Mouse (Mus musculus) kidney, postnatal 10 days (tissue): ENCODE data around the gene E130308A19Rik.

Experiments used
- DNase-seq: peaks from one replicate; pipeline ENCODE4 v3.0.0; 2021; ENCODE audit warnings: mixed read lengths

The E130308A19Rik gene

DNA sequence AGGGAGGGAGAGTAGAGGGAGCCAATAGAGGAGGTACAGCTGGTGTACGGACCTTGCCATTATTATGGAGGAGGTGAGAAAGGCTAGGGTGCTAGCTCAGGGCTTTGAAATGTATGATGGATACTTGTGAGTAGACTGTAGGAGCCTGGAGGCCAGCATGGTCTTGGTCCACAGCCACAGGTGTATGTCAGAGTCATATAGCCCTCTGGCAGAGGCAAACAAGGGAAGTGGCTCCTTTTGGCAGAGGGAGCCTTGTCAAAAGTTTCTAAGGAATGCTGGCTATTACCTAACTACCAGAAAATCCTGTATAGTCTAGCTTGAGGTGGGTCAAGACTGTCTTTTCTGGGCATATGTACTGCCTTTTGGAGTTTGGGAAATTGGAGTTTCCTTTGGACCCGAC is 14.7 kb downstream of the E130308A19Rik start:
- no peak for DNase-seq

DNA sequence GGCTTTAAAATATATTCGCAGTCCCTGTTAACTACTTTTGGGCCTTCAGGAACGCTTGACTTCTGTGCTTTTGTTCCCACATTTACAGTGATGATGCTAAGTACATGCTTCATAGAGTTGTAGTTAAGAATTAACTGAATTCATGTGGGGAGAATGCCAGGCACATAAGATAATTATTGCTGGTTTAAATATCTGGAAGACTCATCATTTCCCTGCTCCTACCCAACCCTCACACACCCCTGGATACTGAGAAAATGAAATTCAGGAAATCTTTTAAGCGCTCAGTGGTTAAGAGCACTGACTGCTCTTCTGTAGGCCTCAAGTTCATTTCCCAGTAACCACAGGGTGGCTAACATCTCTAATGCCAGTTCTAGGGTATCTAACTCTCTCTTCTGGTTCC is 16.0 kb downstream of the E130308A19Rik start:
- DNase-seq, result no peak

DNA sequence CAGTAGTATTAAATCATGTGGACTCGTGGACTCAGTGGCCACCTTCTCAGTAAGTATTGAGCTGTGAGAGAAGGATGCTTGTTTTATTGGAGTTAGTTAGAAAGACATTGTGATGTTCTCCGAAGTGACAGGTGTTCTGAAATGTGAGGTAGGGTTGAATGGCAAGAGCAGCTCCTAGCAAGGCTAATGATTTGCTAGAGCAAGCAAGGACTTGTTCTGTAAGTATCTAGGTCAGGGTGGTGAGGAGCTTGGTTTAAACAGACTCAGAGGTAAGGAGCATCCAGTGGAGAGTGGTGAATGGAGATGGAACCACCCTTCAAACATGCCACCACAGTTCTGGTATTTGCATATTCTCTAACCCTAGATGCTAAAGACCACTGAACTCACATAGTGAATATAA is 16.6 kb downstream of the E130308A19Rik start:
- DNase-seq, result no peak

DNA sequence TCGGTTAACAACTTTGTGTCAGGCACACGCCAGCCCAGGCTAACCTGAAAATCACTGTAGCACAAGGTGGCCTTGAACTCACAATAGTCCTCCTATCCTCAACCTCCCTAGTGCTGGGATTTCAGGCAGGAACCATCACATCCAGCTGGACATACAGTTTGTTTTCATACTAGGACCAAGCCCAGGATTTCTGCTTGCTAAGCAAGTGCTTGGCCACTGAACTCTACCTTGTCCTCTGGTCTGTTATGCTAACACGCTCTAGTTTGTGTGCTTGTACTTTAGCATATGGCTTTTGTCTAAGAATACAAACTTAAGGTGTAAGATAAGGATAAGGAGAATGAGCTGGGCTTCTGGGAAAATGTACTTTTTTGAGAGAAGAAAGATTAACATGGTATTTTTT is 18.4 kb downstream of the E130308A19Rik start:
- no peak for DNase-seq

DNA sequence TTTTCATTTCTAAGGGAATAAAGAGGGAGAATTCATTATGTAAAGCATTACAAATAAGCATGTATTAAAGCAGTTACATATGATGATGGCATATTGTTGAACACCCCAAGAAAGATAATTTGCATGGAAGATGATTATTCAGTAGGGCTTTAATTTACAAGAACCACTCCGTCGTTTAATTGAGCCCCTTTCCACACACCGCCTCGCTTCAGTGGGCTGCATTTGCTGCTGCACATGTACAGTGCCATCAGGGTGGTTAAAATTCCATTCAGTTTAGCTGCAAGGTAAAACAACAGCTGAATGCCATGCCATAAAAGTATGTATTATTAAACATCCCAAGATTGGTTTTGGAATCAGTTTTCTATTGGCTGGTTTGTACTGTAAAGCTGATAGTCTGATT is 19.0 kb downstream of the E130308A19Rik start:
- no peak for DNase-seq

DNA sequence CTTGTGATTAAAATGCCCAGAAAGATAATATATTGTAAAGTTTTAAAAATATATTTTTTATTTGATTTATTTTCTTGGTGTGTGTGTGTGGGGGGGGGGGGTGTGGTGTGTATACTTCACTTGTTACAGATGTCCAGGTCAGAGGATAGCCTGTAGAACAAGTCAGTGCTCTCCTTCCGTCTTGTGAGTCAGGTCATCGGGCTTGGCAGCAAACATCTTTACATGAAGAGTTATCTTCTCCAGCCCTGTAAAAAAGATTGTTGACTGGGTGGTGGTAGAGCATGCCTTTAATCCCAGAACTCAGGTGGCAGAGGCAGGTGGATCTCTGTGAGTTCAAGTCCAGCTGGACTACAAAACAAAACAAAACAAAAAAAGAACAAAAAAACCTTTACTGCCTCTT is 19.6 kb downstream of the E130308A19Rik start:
- DNase-seq, result no peak

DNA sequence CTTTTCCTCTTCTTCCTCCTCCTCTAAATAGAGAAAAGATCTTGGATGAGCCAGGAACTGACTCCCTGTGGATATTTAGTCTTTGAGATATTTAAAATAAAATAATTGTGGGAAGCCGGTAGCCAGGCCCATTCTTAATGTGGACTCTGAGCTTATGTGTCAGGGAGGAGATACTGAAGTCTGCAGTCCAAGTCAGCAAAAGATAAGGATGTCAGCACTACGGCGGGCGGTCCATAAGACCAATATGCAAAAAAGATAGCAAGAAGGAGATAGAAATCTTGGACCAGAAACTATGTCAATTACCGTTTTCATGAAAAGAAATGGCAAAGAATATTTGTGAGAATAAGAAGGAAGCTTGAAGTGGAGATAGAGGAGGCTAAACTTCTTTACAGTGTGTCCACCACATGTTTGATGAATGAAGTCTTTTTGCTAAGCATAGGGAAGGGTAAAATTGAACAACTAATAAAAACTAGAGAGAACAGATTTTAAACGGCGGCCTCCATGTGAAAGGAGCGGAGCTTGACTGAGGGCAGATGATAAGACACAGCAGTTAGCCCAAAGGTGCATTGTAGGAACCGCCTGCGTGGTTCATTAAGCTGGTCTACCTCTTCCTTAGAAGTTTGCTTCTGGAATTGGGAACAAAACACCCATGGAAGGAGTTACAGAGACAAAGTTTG is 20.1 kb downstream of the E130308A19Rik start:
- DNase-seq, result no peak

DNA sequence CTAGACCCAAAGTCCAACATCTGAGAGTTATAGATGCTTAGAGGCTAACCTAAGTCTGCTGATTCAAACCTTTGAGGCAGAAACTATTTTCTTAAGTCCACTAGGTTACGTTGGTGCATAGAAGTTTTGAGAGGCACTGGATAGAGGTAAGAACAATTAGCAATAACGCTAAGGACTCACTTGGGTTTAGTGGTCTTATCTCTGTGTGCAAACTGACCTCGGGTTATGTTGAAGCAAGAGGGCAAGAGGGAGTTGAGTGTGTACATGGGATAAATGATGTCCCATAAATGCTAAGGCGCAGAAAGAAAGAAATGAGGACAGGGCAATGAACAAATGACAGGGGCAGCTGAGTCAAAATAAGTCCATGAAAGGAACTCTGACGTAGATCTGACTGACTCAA is 23.1 kb downstream of the E130308A19Rik start:
- DNase-seq, result no peak

DNA sequence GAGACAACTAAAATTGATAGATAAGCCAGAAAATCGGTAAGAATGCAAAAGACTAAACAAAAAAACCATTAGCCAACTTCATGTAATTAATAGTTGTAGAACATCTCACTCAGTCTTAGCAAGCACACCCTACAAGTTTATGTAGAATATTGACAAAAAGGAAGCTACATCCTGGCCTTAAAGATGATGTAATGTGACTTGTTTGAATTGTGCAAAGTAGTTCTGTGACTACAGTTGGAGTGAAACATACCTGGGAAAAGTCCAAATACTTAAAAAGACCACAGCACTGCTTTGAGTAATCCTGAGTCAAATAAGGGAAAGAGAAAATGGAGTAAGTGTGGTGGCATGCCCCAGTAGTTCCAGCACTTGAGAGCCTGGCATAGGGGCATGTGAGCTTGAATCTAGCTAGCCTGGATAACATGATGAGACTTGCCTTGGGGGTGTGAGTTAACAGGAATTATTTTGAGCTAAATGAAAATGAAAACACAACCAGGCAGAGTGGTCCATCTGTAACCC is 26.2 kb downstream of the E130308A19Rik start:
- DNase-seq, result no peak

DNA sequence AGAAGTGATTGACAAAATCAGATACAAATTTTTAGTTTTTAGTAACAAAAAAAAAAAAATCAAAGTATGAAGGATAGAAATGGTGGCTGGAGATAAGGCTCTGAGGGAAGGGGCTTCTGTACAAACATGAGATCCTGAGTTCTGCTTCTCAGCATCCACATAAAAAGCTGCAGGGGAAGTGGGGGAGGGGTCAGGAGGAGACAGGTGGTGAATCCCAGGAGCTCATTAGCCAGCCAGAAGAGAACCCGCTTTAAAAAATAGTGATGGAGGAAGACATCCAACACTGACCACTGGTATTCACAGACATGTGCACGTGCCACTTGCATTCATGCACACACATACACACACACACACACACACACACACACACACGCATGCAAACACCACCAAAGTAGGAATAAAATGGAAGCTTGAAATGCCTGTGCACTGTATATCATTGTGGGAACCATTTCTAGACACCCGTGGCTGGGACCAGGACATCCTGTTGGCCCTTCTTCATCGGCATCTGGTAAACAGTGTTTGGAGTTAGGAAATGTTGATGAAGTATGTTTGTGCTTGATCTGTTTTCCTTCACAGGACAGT is 30.1 kb downstream of the E130308A19Rik start:
- no peak for DNase-seq

DNA sequence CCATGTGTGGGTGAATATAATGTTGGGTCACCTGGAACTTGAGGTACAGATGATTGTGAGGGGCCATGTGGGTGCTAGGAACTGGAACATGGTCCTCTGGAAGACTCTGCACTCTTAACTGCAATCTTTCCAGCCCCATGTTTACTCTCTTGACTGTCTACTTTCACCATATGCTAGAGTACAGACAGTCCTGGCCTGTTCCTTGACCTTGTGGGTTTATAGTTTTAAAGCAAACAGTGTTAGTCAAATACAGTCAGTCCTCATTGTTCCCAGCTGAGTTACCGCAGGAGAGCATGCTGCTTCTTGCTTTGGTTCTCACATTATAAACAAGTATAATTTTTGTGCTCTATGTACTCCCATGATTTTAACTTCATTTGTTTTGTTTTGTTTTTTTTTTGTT is 36.2 kb downstream of the E130308A19Rik start:
- no peak for DNase-seq

DNA sequence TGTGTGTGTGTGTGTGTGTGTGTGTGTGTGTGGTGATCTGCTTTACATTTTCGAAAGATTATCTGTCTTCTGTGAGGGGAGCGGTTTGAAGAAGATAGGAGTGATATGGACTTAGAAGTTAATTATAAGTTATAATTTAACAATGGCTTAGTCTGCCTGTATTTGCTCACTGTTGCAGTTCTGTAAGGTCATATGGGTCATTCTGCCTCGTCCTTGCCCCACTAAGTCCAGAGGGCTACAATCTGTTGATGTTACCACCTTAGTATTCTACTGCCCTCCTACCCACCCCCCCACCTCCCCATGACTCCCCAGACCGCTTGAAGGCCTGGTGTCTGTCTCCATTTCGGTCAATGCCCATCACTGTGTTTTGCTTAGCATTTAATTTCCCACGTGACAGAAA is 37.4 kb downstream of the E130308A19Rik start:
- no peak for DNase-seq

DNA sequence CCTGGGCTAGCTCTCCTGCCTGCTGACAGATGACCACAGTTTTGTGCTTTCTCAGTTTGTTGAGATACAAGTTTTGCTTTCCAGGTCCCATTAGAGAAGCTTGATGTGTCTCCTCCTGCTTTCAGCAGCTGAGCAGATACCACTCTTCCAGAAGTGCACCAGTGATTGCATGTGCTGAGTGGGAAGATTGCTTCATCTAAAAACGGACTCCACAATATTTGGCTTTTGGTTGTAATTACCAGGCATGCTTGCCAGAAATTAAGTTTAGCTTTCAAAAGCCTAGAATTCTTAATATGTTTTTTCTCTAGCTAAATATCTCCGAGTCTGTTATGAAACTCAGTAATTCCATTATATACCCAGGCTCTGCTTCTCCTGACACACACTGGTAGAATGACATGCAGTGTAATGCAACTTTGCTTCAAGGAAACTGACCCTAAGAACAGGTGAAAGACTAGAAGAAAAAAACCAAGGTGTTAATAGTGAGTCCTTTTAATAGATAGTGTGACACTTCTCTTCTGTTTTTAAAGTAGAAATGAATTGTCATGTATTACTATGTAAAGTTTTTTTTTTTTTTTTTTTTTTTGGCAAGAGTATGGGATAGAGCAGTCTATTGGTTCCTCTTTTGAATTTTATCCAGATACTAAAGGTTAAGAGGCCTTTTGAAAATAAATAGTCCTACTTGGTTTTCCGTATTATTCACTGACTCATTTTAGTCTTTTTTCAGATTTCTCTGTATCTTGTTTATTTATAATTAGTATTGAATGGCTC is 40.7 kb downstream of the E130308A19Rik start:
- DNase-seq, result no peak

DNA sequence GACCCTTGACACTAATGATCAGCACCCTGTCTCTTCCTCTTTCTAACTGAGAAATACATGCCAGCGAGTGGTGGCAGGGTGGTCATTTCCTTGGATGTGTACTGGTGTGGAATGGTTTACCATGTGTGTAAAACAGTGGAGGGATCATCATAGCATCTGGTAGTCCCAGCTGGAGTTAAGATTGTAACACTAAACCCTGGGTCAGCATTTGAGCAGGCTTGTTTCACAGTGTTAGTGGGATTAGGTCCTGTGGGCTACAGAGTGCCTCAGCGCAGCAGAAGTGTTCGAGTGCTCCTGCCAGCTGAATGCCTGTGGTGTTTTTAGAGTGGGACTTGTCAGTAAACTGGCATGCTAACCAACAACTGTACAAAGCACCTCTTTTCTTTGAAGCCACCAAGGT is 42.0 kb downstream of the E130308A19Rik start:
- DNase-seq, result no peak

DNA sequence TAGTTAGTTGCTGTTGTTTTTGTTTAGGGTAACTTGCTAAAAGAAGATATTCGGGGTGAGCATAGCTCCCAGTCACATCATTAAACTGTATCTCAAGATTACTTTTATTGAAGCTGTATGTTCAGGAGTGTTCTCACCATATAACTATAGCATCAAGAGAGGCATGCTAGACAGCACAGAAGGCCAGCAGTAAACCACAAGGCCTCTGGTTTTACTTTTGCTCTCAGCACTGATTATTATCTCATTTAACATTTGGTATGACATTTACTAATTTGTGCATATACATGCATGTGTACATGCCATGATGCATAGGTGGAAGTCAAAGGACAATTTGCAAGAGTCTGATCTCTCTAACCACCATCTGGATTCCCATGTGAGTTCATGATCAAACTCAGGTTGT is 43.1 kb downstream of the E130308A19Rik start:
- no peak for DNase-seq

DNA sequence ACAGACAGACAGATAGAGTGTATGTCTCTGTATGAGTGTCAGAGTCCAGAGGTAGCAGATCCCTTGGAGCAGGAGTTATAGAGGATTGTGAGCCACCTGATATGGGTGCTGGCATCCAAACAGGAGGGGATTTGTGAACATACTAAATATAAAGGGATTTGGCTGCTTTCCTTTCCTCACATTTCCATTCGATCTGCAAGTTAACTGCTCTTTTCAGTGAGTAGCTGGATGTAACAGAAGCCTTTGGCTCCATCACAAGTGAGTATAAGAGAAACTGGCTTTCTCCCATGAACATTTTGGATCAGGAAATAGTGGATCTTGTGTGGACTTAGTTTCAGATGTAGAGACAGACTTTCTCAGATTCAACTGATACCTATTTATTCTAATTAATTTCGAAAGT is 44.0 kb downstream of the E130308A19Rik start:
- no peak for DNase-seq

DNA sequence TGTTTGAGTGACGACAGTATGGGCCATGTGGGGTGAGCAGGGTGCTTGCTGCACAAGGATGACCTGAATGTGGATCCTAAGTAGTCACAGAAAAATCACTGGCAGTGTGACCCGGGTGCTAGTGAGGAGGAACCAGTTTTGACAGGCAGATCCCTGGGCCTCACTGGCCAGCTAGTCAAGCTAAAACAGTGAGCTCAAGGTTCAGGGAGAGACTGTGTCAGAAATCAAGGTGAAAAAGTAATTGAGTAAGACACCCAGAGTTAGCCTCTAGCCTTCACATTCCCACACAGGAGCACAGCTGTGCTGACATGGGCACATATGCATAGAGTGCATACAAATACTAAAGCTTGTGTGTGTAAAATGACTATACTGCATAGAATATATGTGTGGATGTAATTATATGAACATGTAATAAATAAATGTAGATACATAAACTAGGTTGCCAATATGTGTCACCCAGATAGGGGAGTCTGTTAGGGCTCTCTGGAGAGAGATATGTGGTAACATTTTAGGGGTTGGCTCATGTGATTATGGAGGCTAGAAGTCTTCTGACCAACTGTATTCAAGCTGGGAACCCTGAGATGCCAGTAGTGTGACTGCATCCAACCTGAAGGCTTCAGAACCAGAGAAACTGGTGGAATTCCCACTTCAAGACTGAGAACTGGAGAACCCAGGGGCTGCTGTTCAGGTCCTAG is 47.6 kb downstream of the E130308A19Rik start:
- no peak for DNase-seq

DNA sequence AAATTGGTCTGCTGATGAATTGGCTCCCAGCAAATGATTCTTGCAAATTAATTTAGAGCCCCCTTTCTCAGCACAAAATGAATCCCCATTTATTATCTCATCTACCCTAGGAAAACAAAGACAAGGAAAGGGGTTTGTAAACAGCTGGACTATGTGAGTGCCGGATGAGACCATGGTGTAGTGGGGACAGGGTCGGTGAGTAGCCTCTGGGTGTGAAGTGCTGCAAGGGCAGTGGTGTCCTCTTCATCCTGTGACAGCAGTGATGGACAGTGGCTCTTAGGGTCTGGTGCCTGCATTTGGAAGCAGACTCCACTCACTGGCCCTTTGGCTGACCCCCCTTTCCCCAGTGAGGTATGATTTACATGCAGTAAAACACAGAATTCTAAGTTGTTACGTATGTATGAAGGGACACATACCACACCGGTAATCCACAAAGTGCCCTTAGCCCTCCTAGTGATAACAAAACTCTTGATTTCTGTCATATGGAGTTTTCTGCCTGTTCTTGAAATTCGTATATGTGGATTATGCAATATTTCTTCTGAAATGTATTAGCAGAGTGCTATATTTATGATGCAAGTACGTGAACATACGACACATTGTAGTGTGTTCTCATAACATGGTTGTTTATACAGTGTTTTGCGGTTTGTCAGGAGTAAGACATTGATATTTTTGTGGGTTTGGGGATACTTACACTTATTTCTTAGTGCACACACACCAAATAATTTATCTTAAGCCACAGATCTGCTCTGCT is 49.1 kb downstream of the E130308A19Rik start:
- no peak for DNase-seq

DNA sequence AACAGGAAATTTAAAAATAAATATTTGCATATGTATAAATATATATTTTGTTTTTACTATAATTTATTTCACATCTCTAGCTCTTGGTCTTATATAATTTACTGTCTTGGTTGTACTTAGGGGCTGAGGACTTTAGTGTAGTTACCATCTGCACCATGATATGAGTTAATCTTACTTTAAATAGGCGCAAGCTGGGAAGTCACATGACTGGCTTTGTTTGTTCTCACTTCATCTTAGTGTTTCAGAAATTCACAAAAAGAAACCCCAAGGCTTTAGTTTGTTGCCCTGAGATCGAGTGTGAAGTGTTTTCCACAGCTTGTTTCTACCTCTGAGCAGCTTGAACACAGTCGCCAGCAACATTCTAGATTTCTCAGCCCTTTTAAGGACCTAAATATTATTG is 49.7 kb downstream of the E130308A19Rik start:
- DNase-seq, result no peak

DNA sequence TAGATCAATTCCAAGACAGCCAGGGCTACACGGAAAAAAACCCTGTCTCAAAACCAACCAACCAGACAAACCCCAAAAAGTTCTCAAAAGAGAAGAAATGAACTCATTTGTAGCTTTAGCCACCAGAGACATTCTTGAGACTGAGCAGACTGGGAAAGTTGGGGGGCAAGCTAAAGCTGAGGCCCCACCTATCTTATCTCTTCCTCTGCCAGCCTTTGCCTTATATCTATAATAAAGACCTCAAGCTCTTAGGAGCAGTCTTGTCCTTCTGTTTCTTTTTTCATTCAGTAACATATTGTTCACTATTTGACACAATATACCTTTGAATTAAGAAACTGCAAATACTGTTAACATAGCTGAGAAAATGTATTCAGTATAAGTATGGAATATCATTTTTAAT is 55.4 kb downstream of the E130308A19Rik start:
- DNase-seq, result no peak

DNA sequence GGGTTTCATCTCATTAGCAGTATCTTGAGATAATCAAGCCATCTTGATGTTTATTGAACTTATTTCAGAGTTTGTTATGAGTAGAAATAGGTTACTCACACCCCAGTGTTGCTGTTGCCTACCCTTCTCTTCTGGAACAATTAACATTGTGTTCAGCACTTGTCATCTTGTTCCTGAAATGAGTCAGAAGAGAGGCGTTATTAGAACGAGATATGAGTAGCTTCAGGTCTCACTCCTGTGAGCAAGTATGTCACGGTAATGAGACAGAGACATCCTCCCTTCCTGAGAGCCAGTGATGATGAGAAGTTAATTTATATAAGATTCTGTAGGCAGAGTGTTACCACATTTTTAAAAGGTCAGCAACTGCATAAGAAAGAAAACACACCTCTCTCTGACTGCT is 56.5 kb downstream of the E130308A19Rik start:
- DNase-seq, result no peak

DNA sequence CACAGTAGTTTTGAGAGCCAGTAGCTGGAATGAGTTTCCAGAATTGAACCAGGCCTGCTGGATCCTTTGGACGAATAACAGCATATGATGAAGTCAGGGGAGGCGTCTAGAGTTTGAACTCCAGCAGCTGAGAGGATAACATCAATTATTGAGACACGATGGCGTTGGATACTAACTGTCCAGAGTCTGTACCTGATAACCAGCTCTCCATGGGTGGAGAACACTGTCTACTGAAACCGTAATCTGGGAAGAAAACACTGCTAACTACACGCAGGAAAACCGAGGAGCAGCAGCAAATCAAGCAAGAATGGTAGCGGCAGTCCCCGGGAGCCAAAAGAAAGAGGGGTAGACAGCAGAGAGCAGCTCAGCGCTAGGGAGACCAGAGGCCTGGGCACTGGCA is 56.9 kb downstream of the E130308A19Rik start:
- no peak for DNase-seq

DNA sequence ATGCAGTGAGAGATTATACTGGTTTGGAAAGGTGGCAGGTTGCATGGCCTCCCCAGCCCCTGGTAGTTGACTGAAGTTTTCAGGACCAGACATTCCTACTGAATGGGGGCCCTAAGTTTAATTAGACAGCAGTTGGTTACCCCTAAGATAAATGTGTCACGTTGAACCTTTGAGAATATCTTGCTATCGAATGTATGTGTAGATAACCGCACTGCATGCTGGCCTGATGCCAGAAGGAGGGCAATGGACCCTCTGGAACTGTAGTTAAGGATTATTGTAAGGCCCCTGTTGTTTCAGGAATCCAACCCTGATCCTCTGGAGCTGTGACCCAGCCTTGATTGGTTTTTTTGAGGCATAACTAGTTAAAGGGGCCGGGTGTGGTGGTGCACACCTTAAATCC is 58.3 kb downstream of the E130308A19Rik start:
- no peak for DNase-seq
